ENCODE assay signal across 8 mouse cellular contexts in the genomic region with DNA sequence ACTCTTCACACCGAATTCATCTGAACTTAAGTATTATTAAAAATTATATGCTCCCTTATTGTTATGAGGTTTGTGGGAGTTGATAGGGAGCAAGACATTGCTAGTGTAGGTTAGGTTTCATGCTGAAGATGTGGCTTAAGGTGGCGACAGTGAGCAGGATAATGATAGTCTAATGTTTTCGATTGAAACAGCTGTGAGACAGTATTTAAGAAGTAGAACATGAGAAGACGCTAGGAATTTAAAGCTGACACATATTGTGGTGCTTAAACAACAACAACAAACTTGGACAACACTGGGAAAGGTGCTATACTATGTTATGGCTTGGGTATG. TPM values are rescaled to one million over a fixed set of nuclear protein-coding genes. Genes with fewer than 3 reads are reported as not detected.
A peak's percentile ranks its signal among the peaks of the same experiment; 100 is the strongest.
DNase-seq lines count a peak whose midpoint lies in the region; ATAC-seq and TF ChIP-seq lines count a peak whose summit lies in the region.

No protein-coding gene starts in this region.

- no peaks in the 10 kb centered on the region for H3K9me3 ChIP-seq in kidney, embryonic 16.5 days (ENCODE audit: low read length)
- H3K9me3 ChIP-seq in forebrain, postnatal 0 days (ENCODE audit: low read length), result no peaks in the 10 kb centered on the region
- no peaks in the 10 kb centered on the region for H3K9me3 ChIP-seq in midbrain, embryonic 13.5 days

- in situ Hi-C loops in Patski (cut with MboI; ENCODE audit: low pct_unique_long_range_greater_than_20kb), result no loop called here

- DNase-seq in kidney, postnatal 10 days, result no peak
- no peak for DNase-seq in Patski (ENCODE audit: low read depth, low spot score)
- no peak for DNase-seq in forebrain, postnatal 0 days
- DNase-seq in frontal cortex, postnatal 36 days (ENCODE audit: low spot score in 2 of 2), result no peak
- DNase-seq in right cerebral cortex, postnatal 36 days (ENCODE audit: low spot score in 2 of 2), result no peak
- DNase-seq in urinary bladder, postnatal 36 days (ENCODE audit: low spot score in 2 of 2), result no peak

- H3K27ac ChIP-seq in kidney, embryonic 16.5 days (ENCODE audit: low read length), result peak overlapping the region; percentile 66
- peak overlapping the region; percentile 64 for H3K27ac ChIP-seq in forebrain, postnatal 0 days (ENCODE audit: low read depth, low read length)
- peak overlapping the region; percentile 94 for H3K27ac ChIP-seq in midbrain, embryonic 13.5 days

- H3K9ac ChIP-seq in kidney, embryonic 16.5 days (replicated peaks; ENCODE audit: low read length), result peak overlapping the region; percentile 75
- H3K9ac ChIP-seq in forebrain, postnatal 0 days, result peak overlapping the region; percentile 94
- peak overlapping the region; percentile 59 for H3K9ac ChIP-seq in midbrain, embryonic 13.5 days (replicated peaks)

- H3K4me3 ChIP-seq in kidney, embryonic 16.5 days (ENCODE audit: low read length), result peak overlapping the region; percentile 98
- peak overlapping the region; percentile 92 for H3K4me3 ChIP-seq in forebrain, postnatal 0 days (ENCODE audit: low read depth, low read length)
- peak overlapping the region; percentile 96 for H3K4me3 ChIP-seq in midbrain, embryonic 13.5 days (replicated peaks)

- peak overlapping the region; percentile 85 for H3K4me2 ChIP-seq in kidney, embryonic 16.5 days (replicated peaks; ENCODE audit: low read depth, low read length)
- peak overlapping the region; percentile 80 for H3K4me2 ChIP-seq in forebrain, postnatal 0 days (ENCODE audit: low read depth)
- H3K4me2 ChIP-seq in midbrain, embryonic 13.5 days (replicated peaks), result peak overlapping the region; percentile 83

- peak; percentile 60 for TF ChIP-seq CTCF in Patski (IDR thresholded peaks at IDR 0.05)
- TF ChIP-seq CTCF in forebrain, postnatal 0 days (IDR thresholded peaks at IDR 0.05; ENCODE audit: low read depth), result peak; percentile 41

- H3K36me3 ChIP-seq in kidney, embryonic 16.5 days (ENCODE audit: insufficient read depth, low read length), result peaks cover 12% of the 10 kb centered on the region
- peaks cover 11% of the 10 kb centered on the region; the same call in 1 of the 2 replicates for H3K36me3 ChIP-seq in forebrain, postnatal 0 days (ENCODE audit: insufficient read depth)
- peaks cover 16% of the 10 kb centered on the region for H3K36me3 ChIP-seq in midbrain, embryonic 13.5 days

- H3K4me1 ChIP-seq in kidney, embryonic 16.5 days (ENCODE audit: insufficient read depth, low read length), result peaks cover 11% of the 10 kb centered on the region
- H3K4me1 ChIP-seq in forebrain, postnatal 0 days (ENCODE audit: insufficient read depth), result peaks cover 9% of the 10 kb centered on the region; the same call in 1 of the 2 replicates
- H3K4me1 ChIP-seq in midbrain, embryonic 13.5 days (replicated peaks), result peaks cover 26% of the 10 kb centered on the region

- WGBS in kidney, embryonic 16.5 days, result 5% methylated on average over 4 of the region's 4 CpGs
- 5% methylated on average over 4 of the region's 4 CpGs for WGBS in forebrain, postnatal 0 days
- WGBS in midbrain, embryonic 13.5 days, result 6% methylated on average over 4 of the region's 4 CpGs

- CTCF ChIA-PET in Patski (lab: Charles Lee), result no interaction called here

- H3K27me3 ChIP-seq in kidney, embryonic 16.5 days (ENCODE audit: insufficient read depth, low read length), result no peaks in the 10 kb centered on the region
- no peaks in the 10 kb centered on the region for H3K27me3 ChIP-seq in Patski
- H3K27me3 ChIP-seq in forebrain, postnatal 0 days (ENCODE audit: insufficient read depth, low read length), result no peaks in the 10 kb centered on the region
- no peaks in the 10 kb centered on the region for H3K27me3 ChIP-seq in midbrain, embryonic 13.5 days

- ATAC-seq in kidney, embryonic 16.5 days (ENCODE audit: low FRiP score, low TSS enrichment), result no peak
- no peak for ATAC-seq in Patski
- ATAC-seq in forebrain, postnatal 0 days, result no peak
- ATAC-seq in midbrain, embryonic 13.5 days, result no peak

- POLR2A ChIA-PET in Patski (lab: Charles Lee), result no interaction called here

RNA-seq across cellular contexts. Expression of a gene that starts 0.7 kb away (rescaled TPM):
- polyA plus RNA-seq in kidney, embryonic 16.5 days (2015; fragmentation: Nextera tagmentation; extraction: Ambion mirVana), result 143 and 156 TPM in 2 replicates
- 107 TPM for polyA plus RNA-seq in Patski (2021)
- 45.8 and 49.3 TPM in 2 replicates for total RNA-seq in forebrain, postnatal 0 days (2014; rRNA removed)
- 59.5 and 64.5 TPM in 2 replicates for polyA plus RNA-seq in forebrain, postnatal 0 days (2015; fragmentation: Nextera tagmentation; extraction: Ambion mirVana)
- polyA plus RNA-seq in midbrain, embryonic 13.5 days (2015; fragmentation: Nextera tagmentation; extraction: Ambion mirVana), result 74.0 and 75.3 TPM in 2 replicates

RNA-seq across cellular contexts. Expression of a gene that starts 0.8 kb away (rescaled TPM):
- polyA plus RNA-seq in kidney, embryonic 16.5 days (2015; fragmentation: Nextera tagmentation; extraction: Ambion mirVana), result 54.5 and 55.5 TPM in 2 replicates
- polyA plus RNA-seq in Patski (2021), result 85.4 TPM
- total RNA-seq in forebrain, postnatal 0 days (2014; rRNA removed), result 79.4 and 94.3 TPM in 2 replicates
- 41.8 and 44.2 TPM in 2 replicates for polyA plus RNA-seq in forebrain, postnatal 0 days (2015; fragmentation: Nextera tagmentation; extraction: Ambion mirVana)
- polyA plus RNA-seq in midbrain, embryonic 13.5 days (2015; fragmentation: Nextera tagmentation; extraction: Ambion mirVana), result 43.3 and 48.3 TPM in 2 replicates

RNA-seq across cellular contexts. Expression of a gene that starts 50.1 kb away (rescaled TPM):
- 24.3 and 27.3 TPM in 2 replicates for polyA plus RNA-seq in kidney, embryonic 16.5 days (2015; fragmentation: Nextera tagmentation; extraction: Ambion mirVana)
- polyA plus RNA-seq in Patski (2021), result 211 TPM
- total RNA-seq in forebrain, postnatal 0 days (2014; rRNA removed), result 174 and 190 TPM in 2 replicates
- polyA plus RNA-seq in forebrain, postnatal 0 days (2015; fragmentation: Nextera tagmentation; extraction: Ambion mirVana), result 12.5 and 19.3 TPM in 2 replicates
- polyA plus RNA-seq in midbrain, embryonic 13.5 days (2015; fragmentation: Nextera tagmentation; extraction: Ambion mirVana), result 22.5 and 23.1 TPM in 2 replicates
